Mouse (Mus musculus) liver, embryonic 14.5 days (tissue): ENCODE measurements around the gene Il12rb1. TPM values are rescaled to one million over a fixed set of nuclear protein-coding genes. Genes with fewer than 3 reads are reported as not detected.

ENCODE experiments used
- ATAC-seq: fragments of 200-750 bp; cut with Nextera tagmentation; 2 replicates; pipeline ENCODE4 v1.8.0; 2017; ENCODE audit warnings: moderate number of reproducible peaks, mild to moderate bottlenecking, moderate library complexity; ENCODE audit not compliant: insufficient read depth
- DNase-seq, 3 experiments: peaks; one replicate each; pipeline ENCODE4 v3.0.0-alpha.2; 2012 to 2013; ENCODE audit warnings: low read depth in 3 of 3, low spot score in 3 of 3
- H3K27ac ChIP-seq: fragments of 300-500 bp; sonication (generic); 2 replicates; pipeline ENCODE4 v1.5.1; 2014; ENCODE audit warnings: moderate library complexity, mild to moderate bottlenecking, control low read depth, inconsistent platforms
- H3K27me3 ChIP-seq: fragments of 300-500 bp; sonication (generic); 2 replicates; pipeline ENCODE4 v1.6.1; 2014; ENCODE audit warnings: mild to moderate bottlenecking, low read length, moderate library complexity; ENCODE audit not compliant: control insufficient read depth, insufficient read depth
- H3K36me3 ChIP-seq: fragments of 300-500 bp; sonication (generic); replicated peaks from 2 replicates; pipeline ENCODE4 v1.6.1; 2014; ENCODE audit warnings: low read depth; ENCODE audit not compliant: control insufficient read depth, insufficient read depth
- H3K4me1 ChIP-seq, 2 experiments: fragments of 200-500 bp in 1 of 2; fragments of 300-500 bp in 1 of 2; sonication (generic) in 1 of 2; replicated peaks; 2 replicates each; pipeline ENCODE4 v1.6.1; 2012 to 2014; ENCODE audit warnings: antibody characterized with exemption in 1 of 2, inconsistent platforms in 1 of 2, low read length in 1 of 2; ENCODE audit not compliant: control insufficient read depth in 2 of 2, insufficient read depth in 2 of 2
- H3K4me2 ChIP-seq: fragments of 300-500 bp; sonication (generic); 2 replicates; pipeline ENCODE4 v1.6.1; 2014; ENCODE audit warnings: low read depth, mild to moderate bottlenecking, control low read depth, moderate library complexity
- H3K4me3 ChIP-seq, 2 experiments: fragments of 200-500 bp in 1 of 2; fragments of 300-500 bp in 1 of 2; sonication (generic) in 1 of 2; 2 replicates each; pipeline ENCODE4 v1.5.1; 2012 to 2014; ENCODE audit warnings: low read depth in 2 of 2, low read length in 2 of 2, mild to moderate bottlenecking in 2 of 2, control low read depth in 1 of 2, inconsistent platforms in 1 of 2, moderate library complexity in 1 of 2; ENCODE audit not compliant: insufficient read depth in 1 of 2
- H3K9ac ChIP-seq: fragments of 300-500 bp; sonication (generic); replicated peaks from 2 replicates; pipeline ENCODE4 v1.6.1; 2014; ENCODE audit warnings: mild to moderate bottlenecking, control low read depth, moderate library complexity
- H3K9me3 ChIP-seq: fragments of 300-500 bp; sonication (generic); 2 replicates; pipeline ENCODE4 v1.6.1; 2016; ENCODE audit warnings: low read length, mixed read lengths; ENCODE audit not compliant: control insufficient read depth
- CTCF ChIP-seq: IDR thresholded peaks from 2 replicates; pipeline ENCODE4 v1.5.1; 2016; ENCODE audit warnings: antibody characterized with exemption, low read depth, control low read depth
- EP300 ChIP-seq: IDR thresholded peaks from 2 replicates; pipeline ENCODE4 v1.6.1; 2016; ENCODE audit warnings: antibody characterized with exemption, low read depth
- WGBS: fragments of 180-500 bp; shearing (Covaris S2); extraction: QIAGEN DNeasy Blood & Tissue Kit; methylation state at CpG from one replicate; pipeline ENCODE4 v1.1.7; 2014; ENCODE audit not compliant: insufficient replicate concordance; 5-methylcytosine and 5-hydroxymethylcytosine counted together
- polyA plus RNA-seq, 2 experiments: library from polyadenylated mRNA; depleted of rRNA in 1 of 2; stranded (reverse) in 1 of 2; unstranded in 1 of 2; fragments of >200 nt; fragmentation: Nextera tagmentation in 1 of 2; extraction: Ambion mirVana in 1 of 2; gene quantifications; 2 replicates each; pipeline versions ENCODE4 v1.2.1 to v1.2.3; 2012 to 2014

The Il12rb1 gene
- polyA plus RNA-seq, 2 experiments: 0.11 to 0.18 TPM

DNA sequence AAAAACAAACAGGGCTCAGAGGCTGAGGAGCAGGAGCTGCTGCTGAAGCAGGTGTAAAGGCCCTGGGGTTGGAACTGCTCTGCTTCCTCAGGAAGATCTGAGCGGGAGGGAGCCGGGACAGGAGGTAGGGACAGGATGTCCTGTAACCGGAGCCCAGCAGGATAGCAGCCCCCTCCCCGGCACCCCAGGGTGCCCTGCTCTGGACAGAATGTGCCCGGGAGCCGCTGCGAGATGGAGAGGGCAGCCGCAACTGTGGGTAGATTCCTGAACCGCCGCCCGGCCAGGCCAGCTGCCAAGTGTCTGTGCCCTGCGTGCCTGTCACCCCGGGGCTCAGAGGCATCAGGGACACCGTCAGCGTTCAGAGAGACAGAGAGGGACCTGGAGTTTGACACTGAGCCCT is 25.3 kb downstream of the Il12rb1 start:
- Histone ChIP-seq H3K9ac (no peak overlapping the region), H3K4me3 (no peak overlapping the region), H3K27ac (no peak overlapping the region; the same call in 1 of the 2 replicates), H3K36me3 (peaks cover 22% of the 10 kb centered on the region), H3K4me1 (peaks cover 23 to 38% of the 10 kb centered on the region in 2 experiments), H3K9me3 (no peaks in the 10 kb centered on the region), H3K4me2 (no peak overlapping the region), H3K27me3 (no peaks in the 10 kb centered on the region)
- DNase-seq: no peak
- 60% methylated on average over 15 of the region's 15 CpGs for WGBS
- ATAC-seq: no peak
- TF ChIP-seq EP300 (no peak), CTCF (no peak)

DNA sequence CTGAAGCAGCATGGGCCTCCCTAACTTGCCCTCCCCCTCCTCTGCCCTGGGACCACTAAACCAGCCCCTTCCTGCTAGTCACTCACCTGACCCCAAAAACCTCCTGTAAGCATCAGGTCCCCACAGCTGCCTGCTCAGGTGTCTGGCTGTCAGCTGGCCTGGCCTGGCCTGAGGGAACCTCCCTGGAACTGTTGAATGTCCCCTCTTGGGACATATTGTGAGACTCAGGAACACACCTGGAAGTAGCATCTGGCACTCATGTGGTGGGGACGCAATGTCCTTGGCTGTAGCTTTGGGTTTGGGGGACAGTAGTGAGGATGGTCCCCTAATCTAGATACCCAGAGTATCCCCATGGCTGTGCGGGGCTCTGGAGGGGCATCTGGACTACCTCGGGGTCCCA is 25.8 kb downstream of the Il12rb1 start:
- WGBS: 93% methylated on average over 3 of the region's 3 CpGs
- H3K4me1 ChIP-seq: peaks cover 23 to 38% of the 10 kb centered on the region in 2 experiments

DNA sequence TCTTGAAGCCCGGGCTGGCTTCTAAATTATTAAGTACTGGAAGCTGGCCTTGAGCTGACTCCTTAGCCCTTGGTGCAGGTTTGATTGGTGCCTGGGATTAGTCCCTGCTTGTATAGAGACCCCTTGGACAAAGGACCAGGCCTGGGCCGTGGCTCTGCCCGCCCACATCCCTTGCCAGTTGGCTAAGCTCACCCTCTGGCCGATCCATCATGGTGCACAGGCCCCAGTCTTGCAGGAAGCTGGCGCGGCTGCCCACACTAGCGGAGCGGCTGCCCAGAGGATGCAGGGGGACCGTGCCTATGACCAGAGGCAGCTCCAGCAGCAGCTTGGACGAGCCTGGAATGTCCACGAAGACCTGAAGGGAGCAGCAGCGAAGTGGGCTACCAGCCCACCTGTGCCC is 28.4 kb downstream of the Il12rb1 start:
- H3K27ac ChIP-seq: peak overlapping the region; percentile 81
- H3K4me2 ChIP-seq: peak overlapping the region; percentile 83

More for the DNA sequence above, 25.8 kb downstream of the Il12rb1 start:
- DNase-seq: no peak
- ATAC-seq: no peak
- no peak overlapping the region for H3K9ac ChIP-seq
- no peaks in the 10 kb centered on the region for H3K27me3 ChIP-seq
- no peak overlapping the region for H3K4me2 ChIP-seq
- H3K4me3 ChIP-seq: no peak overlapping the region
- H3K27ac ChIP-seq: no peak overlapping the region
- H3K9me3 ChIP-seq: no peaks in the 10 kb centered on the region
- TF ChIP-seq EP300: no peak
- TF ChIP-seq CTCF: no peak
- peaks cover 22% of the 10 kb centered on the region for H3K36me3 ChIP-seq

DNA sequence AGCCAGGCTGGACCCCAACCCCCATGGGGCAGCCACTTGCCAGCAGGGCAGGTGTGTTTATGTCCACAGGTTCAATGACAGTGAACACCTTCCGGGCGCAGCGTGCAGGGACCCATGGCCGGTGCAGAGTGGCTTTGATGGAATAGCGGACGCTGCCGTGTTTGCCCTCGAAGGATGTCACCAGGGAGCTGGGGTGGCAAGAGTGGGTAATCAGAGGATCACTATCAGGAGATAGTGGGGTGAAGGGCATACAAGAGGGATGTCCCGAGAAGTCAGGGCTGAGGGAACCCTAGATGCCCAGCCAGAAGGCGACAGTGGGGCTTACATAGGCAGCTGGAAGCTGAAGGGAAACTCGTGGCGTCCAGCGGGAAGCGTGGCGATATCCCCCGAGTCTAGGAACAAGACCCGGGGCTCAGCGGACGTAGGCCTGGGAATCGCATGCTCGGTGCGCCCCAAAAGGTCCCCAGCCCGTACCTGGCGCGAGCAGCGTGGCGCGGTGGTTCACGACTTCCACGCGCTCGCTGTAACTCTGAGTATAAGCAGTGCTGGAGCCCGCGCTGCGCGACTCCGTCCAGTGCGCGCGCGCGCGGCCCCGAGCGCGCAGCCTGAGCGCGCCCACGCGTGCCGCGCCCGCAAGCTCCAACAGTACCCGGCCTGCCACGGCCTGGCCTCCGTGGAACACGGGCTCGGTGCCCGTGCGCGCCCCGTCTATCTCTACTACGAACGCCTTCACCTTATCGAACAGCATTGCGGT is 30.6 kb downstream of the Il12rb1 start:
- Histone ChIP-seq H3K4me2 (peak overlapping the region; percentile 83), H3K4me1 (peaks cover 49 to 69% of the 10 kb centered on the region in 2 experiments), H3K4me3 (peak overlapping the region; percentile 81 to 85), H3K27ac (peak overlapping the region; percentile 91), H3K27me3 (no peaks in the 10 kb centered on the region), H3K36me3 (peaks cover 22% of the 10 kb centered on the region), H3K9me3 (no peaks in the 10 kb centered on the region), H3K9ac (peak overlapping the region; percentile 90)
- 3% methylated on average over 66 of the region's 66 CpGs for WGBS
- DNase-seq: no peak
- TF ChIP-seq CTCF: 0 out of 2 replicates have a peak, but pooled peaks have one; percentile 9
- TF ChIP-seq EP300: no peak; the same call in 1 of the 2 replicates
- ATAC-seq: peak; percentile 44

More for the DNA sequence above, 28.4 kb downstream of the Il12rb1 start:
- DNase-seq: no peak
- peaks cover 34 to 53% of the 10 kb centered on the region in 2 experiments for H3K4me1 ChIP-seq
- no peak for TF ChIP-seq CTCF
- TF ChIP-seq EP300: no peak
- ATAC-seq: no peak
- peak overlapping the region; percentile 32 for H3K9ac ChIP-seq
- H3K9me3 ChIP-seq: no peaks in the 10 kb centered on the region
- 89% methylated on average over 12 of the region's 12 CpGs for whole genome bisulfite sequencing
- H3K4me3 ChIP-seq: peak overlapping the region; percentile 2 to 27; a peak in 3 of 4 replicates
- no peaks in the 10 kb centered on the region for H3K27me3 ChIP-seq
- peaks cover 22% of the 10 kb centered on the region for H3K36me3 ChIP-seq

DNA sequence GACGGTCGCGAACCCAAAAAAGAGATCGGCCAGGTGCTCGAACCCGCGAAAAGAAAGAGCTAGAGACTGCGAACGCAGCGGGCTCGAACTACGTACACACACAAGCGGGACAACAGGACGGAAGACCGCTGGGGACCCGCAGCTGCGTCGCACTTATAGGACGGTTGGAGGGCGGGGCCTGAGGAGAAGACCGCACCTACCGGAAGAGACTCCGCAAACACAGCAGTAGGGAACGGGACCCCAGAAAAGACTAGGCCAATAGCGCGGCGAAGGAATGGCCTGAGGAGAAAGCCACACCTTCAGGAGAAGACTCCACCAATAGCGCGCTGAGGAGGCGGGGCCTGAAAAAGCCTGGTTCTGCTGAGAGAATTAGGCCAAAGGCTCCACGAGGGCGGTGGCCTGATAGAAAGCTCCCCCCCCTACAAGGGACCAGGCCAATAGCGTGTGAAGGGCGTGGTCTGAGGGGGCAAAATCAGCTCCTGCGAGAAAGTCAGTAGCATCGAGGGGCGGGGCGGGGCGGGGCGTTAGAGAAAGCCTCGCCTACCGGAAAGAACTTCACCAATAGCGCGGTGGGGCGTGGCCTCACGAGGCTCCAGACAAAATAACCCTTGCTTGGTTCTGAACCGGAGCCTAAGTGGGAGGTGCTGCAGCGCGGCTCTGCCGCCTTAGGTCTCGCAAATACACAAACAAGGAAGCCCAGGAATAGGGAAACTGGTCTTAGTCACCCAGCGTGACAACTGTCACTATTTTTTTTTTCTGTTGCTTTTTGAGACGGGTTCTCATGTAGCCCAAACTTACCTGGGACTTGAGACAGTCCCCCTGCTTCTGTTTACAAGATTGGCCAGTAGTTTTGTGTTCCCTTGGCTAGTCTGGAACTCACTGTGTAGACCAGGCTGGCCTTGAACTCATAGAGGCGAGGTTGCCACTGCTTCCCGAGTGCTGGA is 31.4 kb downstream of the Il12rb1 start, which contains the start of gene Arrdc2:
Gene Arrdc2 (minus strand): TSS at position 313 of the 944 bp plus-strand sequence.
- H3K27ac ChIP-seq: peak within 1 kb of the TSS; percentile 99
- WGBS: under 1% methylated on average over 55 of the region's 55 CpGs
- no peaks in the 10 kb centered on the region for H3K9me3 ChIP-seq
- peak within 1 kb of the TSS; percentile 83 for H3K4me2 ChIP-seq
- H3K4me3 ChIP-seq: peak within 1 kb of the TSS; percentile 81 to 85
- TF ChIP-seq EP300 (peak; percentile 45), CTCF (peak; percentile 25; the same call in 1 of the 2 replicates)
- H3K27me3 ChIP-seq: no peaks in the 10 kb centered on the region
- H3K4me1 ChIP-seq: peaks cover 56 to 70% of the 10 kb centered on the region in 2 experiments
- H3K36me3 ChIP-seq: peaks cover 22% of the 10 kb centered on the region
- peak within 1 kb of the TSS; percentile 93 for H3K9ac ChIP-seq
- peak; percentile 100 for DNase-seq
- ATAC-seq: peak; percentile 85
